Mouse (Mus musculus): ENCODE measurements around the gene Slc39a10.
"Not testable (repeated sequence)": the region's sequence is repeated elsewhere in the genome, so short reads cannot be mapped to it uniquely, and the experiment has no call there.

The Slc39a10 gene

DNA sequence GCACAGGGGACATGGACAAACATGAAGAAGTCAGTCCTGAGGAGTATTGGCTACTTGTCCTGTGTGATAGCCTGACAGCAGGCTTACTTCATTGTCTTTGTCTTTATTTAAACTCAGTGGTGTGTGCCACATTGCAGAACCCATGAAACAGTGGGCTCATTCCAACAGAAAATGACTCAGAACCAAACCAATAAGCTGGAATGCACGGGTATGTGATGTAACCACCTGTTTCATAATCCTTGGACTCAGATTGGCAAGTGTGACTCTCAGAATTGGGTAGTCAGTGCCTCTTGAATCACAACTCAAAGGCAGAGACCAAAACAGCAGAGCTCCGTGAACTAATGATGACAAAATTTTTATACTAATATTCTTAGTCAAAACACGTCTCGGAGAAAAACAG lies 110.4 kb downstream of the Slc39a10 start:
- not testable (repeated sequence) for DNase-seq (ENCODE audit: low read depth, low spot score)

DNA sequence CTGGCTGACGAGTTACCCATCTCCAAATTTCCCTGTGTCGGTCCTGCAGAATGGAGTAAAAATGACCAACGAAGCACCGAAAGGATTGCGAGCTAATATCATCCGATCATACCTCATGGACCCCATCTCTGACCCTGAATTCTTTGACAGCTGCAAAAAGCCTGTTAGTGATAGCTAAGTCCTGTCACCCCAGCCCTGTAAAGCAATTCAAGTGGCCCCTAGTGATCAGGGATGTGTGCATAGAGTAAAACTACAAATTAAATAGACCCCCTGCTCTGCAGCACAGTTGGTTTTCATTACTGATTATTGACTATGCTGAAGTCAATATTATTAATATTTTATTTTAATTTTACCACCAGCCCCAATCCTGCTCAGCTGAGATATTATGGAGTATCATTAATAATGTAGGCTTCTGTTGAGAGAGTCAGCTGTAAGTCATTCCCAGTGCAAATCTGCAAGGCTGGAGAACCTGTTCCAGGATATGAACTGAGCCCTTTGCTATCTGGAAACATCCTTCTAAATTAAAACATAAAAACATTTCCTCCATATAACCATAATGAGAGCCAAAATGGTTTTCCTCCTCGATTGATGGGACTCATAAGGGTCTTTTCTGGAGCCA lies 122.5 kb downstream of the Slc39a10 start:
- not testable (repeated sequence) for DNase-seq (ENCODE audit: low read depth, low spot score)

DNA sequence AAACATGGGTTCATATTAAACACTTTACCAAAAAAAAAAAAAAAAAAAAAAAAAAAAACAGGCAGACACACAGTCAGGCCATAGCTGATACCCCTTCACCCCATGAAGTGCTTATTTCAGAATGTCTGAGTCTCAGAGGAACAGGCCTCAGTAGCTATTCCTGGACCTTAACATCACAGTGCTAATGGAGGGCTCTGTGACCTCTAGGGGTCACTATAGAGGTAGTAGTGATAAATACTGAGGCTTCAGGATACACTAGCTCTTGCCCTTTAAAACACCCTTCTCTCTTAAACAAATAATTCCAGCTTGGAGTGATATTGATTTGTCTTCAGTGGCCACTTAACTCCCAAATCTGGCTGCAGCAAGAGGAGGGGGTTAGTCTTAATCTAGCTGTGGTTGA lies 123.3 kb downstream of the Slc39a10 start:
- DNase-seq (ENCODE audit: low read depth, low spot score) = peak; percentile 2

DNA sequence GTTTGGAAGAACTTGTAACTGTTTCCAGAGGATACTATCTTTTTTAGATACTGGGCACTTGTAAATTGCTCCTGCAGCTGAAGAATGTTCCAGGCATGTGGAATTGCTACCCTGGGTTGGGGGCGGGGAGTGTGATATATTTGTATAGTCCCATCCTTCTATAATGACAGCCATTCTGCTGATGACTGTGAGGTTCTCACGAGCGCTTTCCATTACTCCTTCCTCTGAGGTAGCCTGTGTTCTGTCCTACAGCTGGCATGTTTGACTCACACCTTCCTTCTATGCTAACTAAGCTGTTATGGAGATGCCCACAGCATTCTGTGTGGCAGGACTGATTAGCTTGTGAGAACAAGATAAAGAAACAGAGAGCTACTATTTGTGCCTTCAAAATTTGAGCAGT lies 128.1 kb downstream of the Slc39a10 start:
- DNase-seq (ENCODE audit: low read depth, low spot score) = not testable (repeated sequence)

Data from mesoderm, embryonic 11.5 days (tissue).